Mouse (Mus musculus) embryo, embryonic 9.5 days (tissue): Measurements from ENCODE around the gene Zfyve16.

Experiments used
- DNase-seq: peaks from one replicate; pipeline ENCODE4 v3.0.0-alpha.2; 2017; ENCODE audit errors: extremely low spot score

Gene Zfyve16

DNA sequence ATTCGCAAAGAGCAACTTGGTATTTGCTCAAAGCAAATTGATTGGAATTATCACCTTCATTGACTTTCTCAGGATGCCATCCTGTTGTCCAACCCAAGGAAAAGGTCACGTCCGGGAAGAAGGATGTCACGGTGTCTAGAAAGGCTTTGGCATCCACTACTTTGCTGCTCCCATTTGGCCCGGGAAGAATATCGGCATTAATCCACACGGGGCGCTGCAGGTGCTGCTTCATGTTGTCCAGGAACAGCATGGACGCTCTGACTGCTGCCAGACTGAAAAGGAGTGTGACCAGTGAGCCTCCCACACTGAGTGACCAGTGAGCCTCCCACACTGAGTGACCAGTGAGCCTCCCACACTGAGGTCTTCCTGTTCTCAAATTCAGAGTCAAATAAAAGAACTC is 62.8 kb downstream of the Zfyve16 start:
- no peak for DNase-seq

DNA sequence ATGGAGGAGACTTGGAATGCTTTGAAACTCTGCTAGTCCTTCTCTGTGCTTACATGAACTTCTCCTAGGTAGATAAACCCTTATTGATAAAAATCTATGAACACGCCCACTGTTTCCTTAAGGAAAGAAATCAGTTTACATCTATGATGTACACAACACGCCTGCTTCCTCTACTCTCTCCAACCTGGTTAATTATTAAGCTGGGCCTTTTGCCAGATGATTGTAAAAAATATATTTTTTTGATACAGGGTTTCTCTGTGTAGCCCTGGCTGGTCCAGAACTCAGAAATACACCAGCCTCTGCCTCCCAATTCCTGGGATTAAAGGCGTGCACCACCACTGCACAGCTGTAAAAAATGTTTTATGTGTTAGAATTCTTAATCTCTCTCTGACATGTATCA is 66.0 kb downstream of the Zfyve16 start:
- no peak for DNase-seq

DNA sequence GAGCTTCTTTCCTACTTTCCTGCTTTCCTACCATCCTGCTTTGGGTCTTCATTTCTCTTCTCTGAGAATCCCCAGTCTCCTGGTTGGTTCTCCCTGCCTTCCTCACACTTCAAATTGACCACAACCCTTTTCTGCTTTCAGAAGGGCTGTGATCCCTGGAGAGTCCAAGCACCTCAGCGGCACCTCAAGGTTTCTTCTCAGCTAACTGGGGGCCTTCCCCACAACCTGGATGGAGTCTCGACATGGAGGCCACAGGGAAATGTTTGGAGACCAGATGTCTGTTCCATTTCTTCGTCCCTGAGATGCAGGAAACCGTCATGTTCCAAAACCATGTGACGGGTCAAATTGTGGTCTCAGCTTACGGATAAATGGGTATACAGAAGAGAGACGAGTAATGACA is 83.8 kb downstream of the Zfyve16 start:
- DNase-seq: no peak

DNA sequence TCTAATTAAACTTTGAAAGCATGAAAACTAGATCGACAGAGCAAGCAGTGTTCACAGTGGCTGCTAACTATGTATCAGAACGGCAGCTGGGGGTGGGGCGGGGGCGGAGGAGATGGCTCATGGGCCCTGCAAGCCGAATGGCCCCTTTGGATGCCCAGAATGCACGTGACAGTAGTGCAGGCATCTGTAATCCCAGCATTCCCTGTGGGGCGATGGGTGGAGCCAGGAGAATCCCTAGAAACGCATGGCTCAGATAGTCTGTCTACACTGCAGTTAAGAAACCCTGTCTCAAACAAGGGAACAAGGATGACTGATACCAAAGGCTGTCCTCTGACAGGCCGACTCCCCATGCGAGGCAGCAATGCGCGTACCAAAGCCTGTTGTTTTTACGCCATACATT is 90.4 kb downstream of the Zfyve16 start:
- DNase-seq: no peak

DNA sequence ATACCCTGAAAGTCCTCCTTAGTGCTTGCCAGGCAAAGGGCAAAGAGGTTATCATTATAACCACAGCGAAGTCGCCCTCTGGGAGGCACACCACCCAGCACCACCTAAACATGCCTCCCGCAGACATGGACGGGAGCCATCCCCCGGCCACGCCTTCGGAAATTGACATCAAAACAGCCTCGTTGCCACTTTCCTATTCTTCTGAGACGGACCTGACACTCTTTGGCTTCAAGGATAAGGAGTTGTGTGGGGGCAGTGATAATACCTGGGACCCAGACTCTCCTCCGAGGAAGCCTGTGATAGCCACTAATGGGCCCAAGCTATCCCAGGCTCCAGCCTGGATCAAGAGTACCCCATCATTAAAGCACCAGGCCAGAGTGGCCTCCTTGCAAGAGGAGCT is 92.0 kb downstream of the Zfyve16 start:
- no peak for DNase-seq
